In the genomic region with DNA sequence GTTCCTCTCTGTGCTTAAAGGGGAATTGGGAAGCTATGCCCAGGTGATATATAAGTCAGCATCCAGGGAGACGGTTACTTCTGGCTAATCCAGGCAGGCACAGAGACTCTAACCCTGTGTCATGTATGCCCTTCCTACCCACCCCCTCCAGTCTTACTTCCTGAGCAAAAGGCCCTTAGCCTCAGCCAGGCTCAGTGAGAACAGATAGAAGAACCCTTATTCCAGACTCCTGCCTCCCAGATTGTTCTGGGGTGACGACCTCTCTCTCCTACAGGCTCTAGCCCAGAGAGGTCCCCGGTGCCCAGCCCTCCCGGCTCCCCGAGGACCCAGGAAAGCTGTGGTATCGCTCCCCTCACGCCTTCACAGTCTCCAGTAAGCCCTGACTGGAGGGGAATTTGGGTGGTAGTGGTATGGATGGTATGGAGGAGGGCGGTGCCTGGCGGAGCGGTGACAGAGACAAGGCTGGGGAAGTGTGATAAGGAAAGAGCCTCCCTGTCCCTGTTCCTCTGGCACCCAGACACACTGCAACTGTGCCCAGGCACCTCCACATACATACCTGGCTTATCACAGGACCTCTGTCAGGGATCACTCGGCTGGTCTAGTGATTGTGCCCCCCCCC, we compare ENCODE assay signal across 10 mouse cellular contexts. TPM values are rescaled to one million over a fixed set of nuclear protein-coding genes. Genes with fewer than 3 reads are reported as not detected.
A peak's percentile ranks its signal among the peaks of the same experiment; 100 is the strongest.
DNase-seq lines count a peak whose midpoint lies in the region; ATAC-seq and TF ChIP-seq lines count a peak whose summit lies in the region.
"Had no signal": no experiment of that assay in that cellular context is flagged by ENCODE, and none has a peak within 500 bp of the region (broad histone marks: within the 10 kb centered on the region; RNA-seq: fewer than 3 reads in every experiment).

No protein-coding gene starts in this region.

- WGBS in lung, embryonic 15.5 days: 43% methylated on average over 11 of the region's 11 CpGs
- 82% methylated on average over 11 of the region's 11 CpGs for WGBS in hindbrain, postnatal 0 days

- no peak overlapping the region for H3K9ac ChIP-seq in lung, embryonic 15.5 days
- no peak overlapping the region for H3K9ac ChIP-seq in hindbrain, postnatal 0 days (replicated peaks; ENCODE audit: low read length)
- H3K9ac ChIP-seq: forebrain, postnatal 0 days had no signal

- no peak overlapping the region for H3K4me3 ChIP-seq in lung, embryonic 15.5 days
- no peak overlapping the region for H3K4me3 ChIP-seq in hindbrain, postnatal 0 days (ENCODE audit: low read length)

- peaks cover 21% of the 10 kb centered on the region for H3K4me1 ChIP-seq in lung, embryonic 15.5 days
- H3K4me1 ChIP-seq in hindbrain, postnatal 0 days (ENCODE audit: insufficient read depth, low read length): no peaks in the 10 kb centered on the region

- no peak overlapping the region for H3K4me2 ChIP-seq in lung, embryonic 15.5 days
- H3K4me2 ChIP-seq in hindbrain, postnatal 0 days (ENCODE audit: low read depth, low read length): no peak overlapping the region

- H3K9me3 ChIP-seq in lung, embryonic 15.5 days: no peaks in the 10 kb centered on the region
- H3K9me3 ChIP-seq in hindbrain, postnatal 0 days (ENCODE audit: low read length): no peaks in the 10 kb centered on the region

- H3K27me3 ChIP-seq in lung, embryonic 15.5 days: no peaks in the 10 kb centered on the region
- no peaks in the 10 kb centered on the region for H3K27me3 ChIP-seq in hindbrain, postnatal 0 days (ENCODE audit: insufficient read depth, low read length)

- 0 out of 2 replicates have a peak, but pooled peaks cover 3% of the 10 kb centered on the region for H3K36me3 ChIP-seq in lung, embryonic 15.5 days
- H3K36me3 ChIP-seq in hindbrain, postnatal 0 days (ENCODE audit: insufficient read depth, low read length): no peaks in the 10 kb centered on the region

- no peak overlapping the region for H3K27ac ChIP-seq in lung, embryonic 15.5 days
- H3K27ac ChIP-seq in hindbrain, postnatal 0 days: no peak overlapping the region

- no peak for DNase-seq in lung, postnatal 36 days
- peak; percentile 4 for DNase-seq in kidney, postnatal 10 days
- peak; percentile 78 to 83 for DNase-seq in spleen, postnatal 4 days (ENCODE audit: low spot score in 2 of 2)
- DNase-seq in hindbrain, postnatal 0 days (ENCODE audit: low spot score): no peak
- no peak for DNase-seq in right cerebral cortex, postnatal 14 days
- no peak for DNase-seq in layer of hippocampus, adult 9-11 months
- DNase-seq: forebrain, postnatal 0 days had no signal

- ATAC-seq in lung, embryonic 15.5 days (ENCODE audit: borderline replicate concordance, extremely low read depth, low FRiP score, low TSS enrichment): peak; percentile 24; the same call in 1 of the 2 replicates
- ATAC-seq in erythroblast, adult 5-6 weeks (replicated peaks; ENCODE audit: low FRiP score, poor library complexity, severe bottlenecking): peak; percentile 92
- ATAC-seq in hindbrain, postnatal 0 days: no peak
- ATAC-seq: forebrain, postnatal 0 days had no signal

- TF ChIP-seq CTCF in hindbrain, postnatal 0 days (IDR thresholded peaks at IDR 0.05; ENCODE audit: low read depth): no peak

RNA-seq across cellular contexts. Expression of gene Gm11037, which starts 2.3 kb away (rescaled TPM):
- polyA plus RNA-seq in lung, embryonic 15.5 days (2015; fragmentation: Nextera tagmentation; extraction: Ambion mirVana): not detected in 2 replicates
- total RNA-seq in erythroblast, adult 5-6 weeks (2015; ENCODE audit: low replicate concordance): not detected in 2 replicates
- not detected in 2 replicates for total RNA-seq in erythroblast, adult 5-6 weeks (2017; ENCODE audit: low replicate concordance)
- not detected in 2 replicates for total RNA-seq in hindbrain, postnatal 0 days (2014; rRNA removed)
- polyA plus RNA-seq in hindbrain, postnatal 0 days (2015; fragmentation: Nextera tagmentation; extraction: Ambion mirVana): not detected in 2 replicates
- total RNA-seq: forebrain, postnatal 0 days; left cerebral cortex, postnatal 36 days had no signal
- polyA plus RNA-seq: forebrain, postnatal 0 days had no signal

RNA-seq across cellular contexts. Expression of gene Hspa12b, which starts 8.6 kb away (rescaled TPM):
- polyA plus RNA-seq in lung, embryonic 15.5 days (2015; fragmentation: Nextera tagmentation; extraction: Ambion mirVana): 15.0 and 16.5 TPM in 2 replicates
- not detected in 2 replicates for total RNA-seq in erythroblast, adult 5-6 weeks (2015; ENCODE audit: low replicate concordance)
- total RNA-seq in erythroblast, adult 5-6 weeks (2017; ENCODE audit: low replicate concordance): 0.14 TPM in 1 of 2 replicates, not detected in the other
- 7.2 and 11.2 TPM in 2 replicates for total RNA-seq in hindbrain, postnatal 0 days (2014; rRNA removed)
- polyA plus RNA-seq in hindbrain, postnatal 0 days (2015; fragmentation: Nextera tagmentation; extraction: Ambion mirVana): 3.3 and 3.7 TPM in 2 replicates

RNA-seq across cellular contexts. Expression of gene 1700037H04Rik, which starts 24.3 kb away (rescaled TPM):
- polyA plus RNA-seq in lung, embryonic 15.5 days (2015; fragmentation: Nextera tagmentation; extraction: Ambion mirVana): 60.4 and 61.5 TPM in 2 replicates
- 77.1 and 92.0 TPM in 2 replicates for total RNA-seq in erythroblast, adult 5-6 weeks (2015; ENCODE audit: low replicate concordance)
- 33.9 and 49.3 TPM in 2 replicates for total RNA-seq in erythroblast, adult 5-6 weeks (2017; ENCODE audit: low replicate concordance)
- total RNA-seq in hindbrain, postnatal 0 days (2014; rRNA removed): 155 and 157 TPM in 2 replicates
- 76.0 and 79.3 TPM in 2 replicates for polyA plus RNA-seq in hindbrain, postnatal 0 days (2015; fragmentation: Nextera tagmentation; extraction: Ambion mirVana)

RNA-seq across cellular contexts. Expression of gene Cenpb, which starts 44.2 kb away (rescaled TPM):
- polyA plus RNA-seq in lung, embryonic 15.5 days (2015; fragmentation: Nextera tagmentation; extraction: Ambion mirVana): 12.6 and 14.1 TPM in 2 replicates
- 0.96 and 3.8 TPM in 2 replicates for total RNA-seq in erythroblast, adult 5-6 weeks (2015; ENCODE audit: low replicate concordance)
- total RNA-seq in erythroblast, adult 5-6 weeks (2017; ENCODE audit: low replicate concordance): 6.4 and 7.7 TPM in 2 replicates
- total RNA-seq in hindbrain, postnatal 0 days (2014; rRNA removed): 106 and 112 TPM in 2 replicates
- polyA plus RNA-seq in hindbrain, postnatal 0 days (2015; fragmentation: Nextera tagmentation; extraction: Ambion mirVana): 12.8 and 14.4 TPM in 2 replicates

RNA-seq across cellular contexts. Expression of gene Siglec1, which starts 49.1 kb away (rescaled TPM):
- 0.44 and 0.47 TPM in 2 replicates for polyA plus RNA-seq in lung, embryonic 15.5 days (2015; fragmentation: Nextera tagmentation; extraction: Ambion mirVana)
- 3.3 and 4.8 TPM in 2 replicates for total RNA-seq in erythroblast, adult 5-6 weeks (2015; ENCODE audit: low replicate concordance)
- 1.4 and 1.5 TPM in 2 replicates for total RNA-seq in erythroblast, adult 5-6 weeks (2017; ENCODE audit: low replicate concordance)
- 0.75 and 0.99 TPM in 2 replicates for total RNA-seq in hindbrain, postnatal 0 days (2014; rRNA removed)
- 0.19 and 0.28 TPM in 2 replicates for polyA plus RNA-seq in hindbrain, postnatal 0 days (2015; fragmentation: Nextera tagmentation; extraction: Ambion mirVana)

Comparison
In these comparisons a context has a peak if more than half of its experiments do, and no peak if none do; other contexts are left out.
1. DNase-seq: peak in kidney, postnatal 10 days (single experiment) and spleen, postnatal 4 days (2 of 2); none in lung, postnatal 36 days (single experiment), hindbrain, postnatal 0 days (single experiment), right cerebral cortex, postnatal 14 days (single experiment) and layer of hippocampus, adult 9-11 months (single experiment).